Mouse (Mus musculus) embryonic facial prominence, embryonic 13.5 days (tissue): ENCODE measurements at regions not wholly inside any gene's neighbourhood (a gene's known extent, or its start where the extent isn't known, plus 50 kb on each side); places are given as distances from the start of the nearest gene placed in this dataset.
A peak's percentile ranks its signal among the peaks of the same experiment; 100 is the strongest.
"Not testable (repeated sequence)": the region's sequence is repeated elsewhere in the genome, so short reads cannot be mapped to it uniquely, and the experiment has no call there.

Source experiments
- ATAC-seq: fragments of 200-750 bp; cut with Nextera tagmentation; 2 replicates; pipeline ENCODE4 v1.8.0; 2017; ENCODE audit warnings: low read depth; ENCODE audit not compliant: insufficient number of reproducible peaks, insufficient read depth, low FRiP score, low TSS enrichment
- H3K27ac ChIP-seq: fragments of 300-500 bp; sonication (generic); 2 replicates; pipeline ENCODE4 v1.5.1; 2015; ENCODE audit warnings: moderate library complexity, mild to moderate bottlenecking, inconsistent platforms
- H3K27me3 ChIP-seq: fragments of 300-500 bp; sonication (generic); 2 replicates; pipeline ENCODE4 v1.6.1; 2015; ENCODE audit warnings: mild to moderate bottlenecking, inconsistent platforms
- H3K36me3 ChIP-seq: fragments of 300-500 bp; sonication (generic); 2 replicates; pipeline ENCODE4 v1.6.1; 2015; ENCODE audit warnings: mild to moderate bottlenecking, inconsistent platforms
- H3K4me1 ChIP-seq: fragments of 300-500 bp; sonication (generic); 2 replicates; pipeline ENCODE4 v1.6.1; 2015; ENCODE audit warnings: inconsistent platforms
- H3K4me2 ChIP-seq: fragments of 300-500 bp; sonication (generic); 2 replicates; pipeline ENCODE4 v1.6.1; 2015; ENCODE audit warnings: moderate library complexity, mild to moderate bottlenecking, inconsistent platforms
- H3K4me3 ChIP-seq: fragments of 300-500 bp; sonication (generic); 2 replicates; pipeline ENCODE4 v1.5.1; 2015; ENCODE audit warnings: mild to moderate bottlenecking, inconsistent platforms
- H3K9ac ChIP-seq: fragments of 300-500 bp; sonication (generic); 2 replicates; pipeline ENCODE4 v1.6.1; 2015; ENCODE audit warnings: mild to moderate bottlenecking, inconsistent platforms
- H3K9me3 ChIP-seq: fragments of 300-500 bp; sonication (generic); 2 replicates; pipeline ENCODE4 v1.6.1; 2016; ENCODE audit warnings: inconsistent platforms
- WGBS: fragments of 180-500 bp; shearing (Covaris S2); methylation state at CpG from one replicate; pipeline ENCODE4 v1.1.7; 2015; ENCODE audit warnings: mixed read lengths; 5-methylcytosine and 5-hydroxymethylcytosine counted together

DNA sequence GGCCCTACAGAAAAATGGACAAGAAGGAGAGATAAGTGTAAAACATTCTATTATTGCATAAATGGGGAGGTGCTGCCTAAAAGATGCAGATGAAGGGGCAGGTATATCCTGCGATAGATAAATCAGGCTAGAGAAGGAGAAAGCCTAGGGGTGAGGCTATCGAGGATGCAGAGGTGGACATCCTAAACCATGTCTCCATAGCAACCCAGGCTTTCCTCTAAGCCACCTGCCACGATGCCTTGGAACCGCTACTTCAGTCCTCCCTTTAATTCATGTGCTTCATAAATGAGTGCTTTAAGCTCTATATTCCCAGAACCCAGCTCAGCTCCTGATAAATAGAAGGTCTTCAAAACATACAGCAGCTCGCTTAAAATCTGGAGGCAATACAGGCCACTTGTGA is 179.3 kb upstream of the Serp2 start:
- Histone ChIP-seq H3K27ac (no peak overlapping the region), H3K36me3 (no peaks in the 10 kb centered on the region), H3K4me3 (no peak overlapping the region), H3K27me3 (no peaks in the 10 kb centered on the region), H3K9ac (no peak overlapping the region), H3K9me3 (no peaks in the 10 kb centered on the region), H3K4me1 (peaks cover 24% of the 10 kb centered on the region), H3K4me2 (no peak overlapping the region)
- 88% methylated on average over 5 of the region's 5 CpGs for WGBS
- ATAC-seq = no peak

DNA sequence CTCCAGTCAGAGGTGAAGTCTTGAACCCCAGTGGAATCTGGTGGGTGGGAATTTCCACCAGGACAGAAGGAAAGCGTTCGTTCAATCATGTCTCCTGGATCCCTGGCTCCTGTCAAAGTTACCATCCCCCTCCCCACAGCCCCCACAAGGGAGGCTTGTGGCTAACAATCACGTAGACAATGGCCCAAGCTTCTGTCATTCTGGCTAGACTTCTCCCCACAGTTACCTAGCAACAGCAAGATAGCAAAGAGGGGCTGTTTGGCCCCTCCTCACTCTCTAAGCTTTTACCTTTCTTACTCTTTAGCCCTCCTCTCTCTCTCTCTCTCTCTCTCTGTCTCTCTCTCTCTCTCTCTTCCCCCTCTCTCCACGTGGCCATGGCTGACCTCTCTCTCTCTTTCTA is 178.4 kb upstream of the Serp2 start:
- WGBS = 61% methylated on average over 4 of the region's 4 CpGs
- no peak overlapping the region for H3K4me3 ChIP-seq
- no peak overlapping the region for H3K27ac ChIP-seq
- no peaks in the 10 kb centered on the region for H3K36me3 ChIP-seq
- ATAC-seq = no peak
- H3K4me1 ChIP-seq = peaks cover 24% of the 10 kb centered on the region
- no peak overlapping the region for H3K4me2 ChIP-seq
- no peaks in the 10 kb centered on the region for H3K9me3 ChIP-seq
- no peaks in the 10 kb centered on the region for H3K27me3 ChIP-seq
- H3K9ac ChIP-seq = no peak overlapping the region

DNA sequence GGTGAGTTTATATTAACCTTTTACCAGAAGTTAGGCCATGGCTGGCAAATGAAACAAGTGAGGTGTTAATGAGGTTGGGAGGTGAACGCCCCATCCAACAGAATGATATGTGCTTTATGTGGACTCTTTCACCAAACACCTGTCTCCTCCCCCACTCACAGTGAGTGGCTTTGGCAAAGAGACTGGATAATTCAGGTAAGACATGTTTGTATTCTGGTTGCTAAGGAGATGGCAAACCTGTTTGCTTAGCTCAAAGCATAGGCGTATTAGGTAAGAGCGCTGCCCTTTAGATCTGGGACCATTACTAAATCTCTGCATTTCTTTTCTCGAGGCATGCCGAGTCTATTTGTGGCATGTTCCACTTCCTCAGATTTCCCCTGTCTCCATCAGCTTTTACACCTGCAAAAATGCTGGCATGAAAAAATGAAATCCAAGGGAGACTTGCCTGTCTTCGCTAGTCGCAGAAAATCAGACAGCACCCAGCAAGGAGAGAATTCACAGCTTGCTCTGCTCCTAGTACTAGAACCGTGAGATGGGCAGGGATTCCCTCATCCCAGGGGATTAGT is 176.7 kb upstream of the Serp2 start:
- Histone ChIP-seq H3K4me3 (no peak overlapping the region), H3K27me3 (no peaks in the 10 kb centered on the region), H3K4me1 (peaks cover 18% of the 10 kb centered on the region; the same call in 1 of the 2 replicates), H3K27ac (0 out of 2 replicates have a peak overlapping the region, but pooled peaks have one; percentile 48), H3K36me3 (no peaks in the 10 kb centered on the region), H3K9me3 (no peaks in the 10 kb centered on the region), H3K4me2 (no peak overlapping the region), H3K9ac (no peak overlapping the region)
- WGBS = 71% methylated on average over 8 of the region's 8 CpGs
- 0 out of 2 replicates have a peak, but pooled peaks have one; percentile 49 for ATAC-seq

DNA sequence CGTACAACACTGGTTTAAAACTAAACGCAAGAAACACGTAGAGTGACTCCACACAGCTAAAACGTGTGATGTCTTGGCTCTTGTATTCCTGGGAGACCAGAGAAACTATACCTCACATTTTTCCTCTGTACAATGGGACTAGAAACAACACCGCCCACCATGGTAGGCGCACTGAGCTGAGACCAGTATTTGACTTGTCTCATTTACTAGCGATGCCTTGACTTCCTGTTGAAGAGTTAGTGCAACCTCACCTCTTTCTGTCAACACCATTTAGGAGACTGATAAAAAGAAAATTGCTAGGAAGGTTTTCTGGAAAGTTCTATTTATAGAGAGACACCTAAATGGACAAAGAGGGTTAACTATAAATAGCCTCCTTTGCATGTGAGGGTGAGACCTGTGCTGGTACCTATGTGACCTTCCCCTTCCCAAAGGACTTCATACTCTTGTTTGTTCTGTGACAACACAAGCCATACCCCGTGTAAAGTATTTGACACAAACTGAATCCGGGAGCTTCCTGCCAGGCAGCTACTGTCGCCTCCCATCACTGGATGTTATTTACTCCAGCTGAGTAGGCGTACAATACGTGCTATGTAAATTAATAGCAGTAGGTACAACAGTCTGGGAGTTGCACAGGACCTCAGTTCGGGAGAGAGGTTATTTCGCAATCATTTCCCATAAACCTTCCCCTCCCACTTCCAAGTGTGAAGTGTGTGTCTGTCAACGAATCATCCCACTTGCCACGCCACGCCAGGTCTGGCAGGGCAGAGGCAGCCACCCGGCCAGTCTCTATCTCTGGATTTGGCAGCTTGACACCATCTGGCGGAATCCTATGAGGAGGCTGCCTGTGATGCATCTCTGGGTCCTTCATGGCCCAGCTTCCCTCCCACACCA is 174.7 kb upstream of the Serp2 start:
- Histone ChIP-seq H3K4me3 (no peak overlapping the region), H3K9me3 (no peaks in the 10 kb centered on the region), H3K9ac (no peak overlapping the region), H3K4me1 (peaks cover 18% of the 10 kb centered on the region; the same call in 1 of the 2 replicates), H3K4me2 (no peak overlapping the region), H3K36me3 (no peaks in the 10 kb centered on the region), H3K27ac (no peak overlapping the region), H3K27me3 (no peaks in the 10 kb centered on the region)
- 73% methylated on average over 19 of the region's 19 CpGs for WGBS
- no peak for ATAC-seq

DNA sequence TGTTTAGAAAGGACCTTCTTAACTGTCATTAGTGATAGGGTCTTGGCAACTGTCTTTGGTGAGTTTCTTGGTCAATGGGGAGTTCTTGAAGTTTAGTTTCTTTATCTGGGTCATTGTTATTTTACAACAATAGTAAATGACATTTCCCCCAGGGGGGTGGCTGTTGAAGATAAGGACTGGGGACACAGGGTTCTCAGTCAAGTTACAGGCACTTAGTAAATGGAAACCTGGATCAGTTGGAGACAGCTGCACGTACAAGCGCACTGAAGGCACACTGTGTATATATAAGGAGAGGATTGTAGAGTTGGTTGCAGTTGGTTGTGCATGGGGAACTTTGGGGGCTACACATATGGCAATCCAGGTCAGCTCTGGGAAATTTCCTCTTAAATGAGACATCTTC is 169.2 kb upstream of the Serp2 start:
- Histone ChIP-seq H3K4me2 (no peak overlapping the region), H3K9me3 (no peaks in the 10 kb centered on the region), H3K4me3 (no peak overlapping the region), H3K36me3 (no peaks in the 10 kb centered on the region), H3K9ac (no peak overlapping the region), H3K4me1 (peaks cover 12% of the 10 kb centered on the region), H3K27ac (no peak overlapping the region), H3K27me3 (no peaks in the 10 kb centered on the region)
- 93% methylated on average over 2 of the region's 2 CpGs for WGBS
- no peak for ATAC-seq

DNA sequence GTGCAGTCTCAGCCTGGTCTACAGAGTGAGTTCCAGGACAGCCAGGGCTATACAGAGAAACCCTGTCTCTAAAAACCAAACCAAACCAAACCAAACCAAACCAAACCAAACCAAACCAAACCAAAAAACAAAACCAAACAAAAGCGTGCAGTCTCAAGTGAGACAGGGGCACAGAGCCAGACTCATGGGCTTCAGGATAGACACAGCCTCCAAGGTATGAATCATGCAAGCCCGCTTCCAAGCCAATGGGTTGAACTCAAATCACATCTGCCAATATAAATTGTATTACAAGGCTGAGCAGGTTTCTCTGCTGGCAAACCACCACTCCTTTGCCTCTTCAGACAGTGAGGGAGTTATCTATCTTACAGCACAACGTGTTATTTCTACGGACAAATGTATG is 168.5 kb upstream of the Serp2 start:
- H3K9me3 ChIP-seq, H3K9ac ChIP-seq, H3K27ac ChIP-seq, H3K27me3 ChIP-seq, H3K4me3 ChIP-seq, H3K4me2 ChIP-seq, ATAC-seq, H3K36me3 ChIP-seq: not testable (repeated sequence)
- H3K4me1 ChIP-seq = peaks cover 12% of the 10 kb centered on the region
- 92% methylated on average over 4 of the region's 4 CpGs for WGBS

DNA sequence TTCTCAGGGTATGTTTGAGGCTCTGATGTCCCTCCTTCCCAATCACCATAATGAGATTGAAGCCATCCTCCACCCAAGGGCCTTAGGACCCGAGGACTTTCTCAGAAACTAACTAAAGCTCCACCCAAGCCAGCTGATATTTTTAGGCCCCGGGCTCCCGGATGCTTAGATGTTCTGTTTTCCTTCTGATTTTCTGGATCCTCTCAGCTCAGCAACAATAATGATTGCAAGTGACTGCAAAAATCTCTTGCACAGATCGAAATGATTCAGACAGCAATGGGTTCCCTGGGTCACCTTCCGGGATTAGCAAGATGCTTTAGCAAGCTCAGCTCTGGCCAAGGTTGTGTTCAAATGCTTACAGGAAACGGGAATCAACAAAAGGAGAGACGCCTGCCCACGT is 168.1 kb upstream of the Serp2 start:
- Histone ChIP-seq H3K9me3 (no peaks in the 10 kb centered on the region), H3K9ac (no peak overlapping the region), H3K4me3 (no peak overlapping the region), H3K27me3 (no peaks in the 10 kb centered on the region), H3K27ac (no peak overlapping the region), H3K36me3 (no peaks in the 10 kb centered on the region), H3K4me1 (peaks cover 12% of the 10 kb centered on the region), H3K4me2 (no peak overlapping the region)
- WGBS = 77% methylated on average over 8 of the region's 8 CpGs
- ATAC-seq = no peak

DNA sequence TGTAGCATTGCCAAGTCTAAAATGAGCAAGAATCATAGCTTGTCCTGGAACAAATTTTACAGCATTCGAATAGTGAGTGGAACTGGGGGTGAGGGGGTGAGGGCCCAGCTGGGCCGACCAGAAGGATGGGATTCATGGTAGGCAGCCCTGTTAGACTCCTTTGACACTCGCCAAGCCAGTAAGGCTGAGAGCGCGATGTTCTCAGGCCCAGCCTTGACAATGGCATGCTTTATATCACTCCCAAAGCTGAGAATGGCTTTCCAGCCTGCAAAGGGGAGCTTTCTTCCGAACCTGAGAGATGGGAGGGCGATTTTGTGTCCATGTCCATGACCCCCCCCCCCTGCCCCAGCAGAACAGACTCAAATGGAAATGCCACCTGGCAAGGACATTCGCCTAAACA is 167.7 kb upstream of the Serp2 start:
- 74% methylated on average over 8 of the region's 8 CpGs for WGBS

DNA sequence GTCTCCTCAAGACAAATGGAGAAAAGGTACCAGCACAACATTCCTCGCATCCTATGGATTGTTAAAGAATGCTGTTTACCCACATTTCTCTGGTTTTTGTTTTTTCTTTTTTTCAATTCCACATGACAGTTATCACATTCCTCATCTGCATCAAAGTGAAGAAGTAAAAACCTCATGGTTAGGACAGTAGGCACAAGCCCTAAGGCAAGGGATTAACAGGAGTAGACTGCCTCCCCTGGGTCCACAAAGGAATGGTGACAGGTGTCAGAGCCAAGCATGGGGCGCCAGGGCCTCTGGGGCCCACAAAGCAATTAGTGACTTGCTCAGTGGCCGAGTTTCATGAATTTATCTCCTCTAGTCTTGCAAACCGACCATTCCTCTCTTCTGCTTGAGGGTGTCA is 166.9 kb upstream of the Serp2 start:
- H3K9me3 ChIP-seq = no peaks in the 10 kb centered on the region
- no peaks in the 10 kb centered on the region for H3K27me3 ChIP-seq
- no peaks in the 10 kb centered on the region for H3K36me3 ChIP-seq
- H3K27ac ChIP-seq = no peak overlapping the region
- H3K4me1 ChIP-seq = peaks cover 12% of the 10 kb centered on the region
- H3K4me2 ChIP-seq = no peak overlapping the region
- ATAC-seq = no peak
- no peak overlapping the region for H3K9ac ChIP-seq
- WGBS = 41% methylated on average over 4 of the region's 4 CpGs
- no peak overlapping the region for H3K4me3 ChIP-seq

More for the DNA sequence above, 167.7 kb upstream of the Serp2 start:
- H3K27ac ChIP-seq = no peak overlapping the region; the same call in 1 of the 2 replicates
- H3K9ac ChIP-seq = no peak overlapping the region
- no peak for ATAC-seq
- H3K4me3 ChIP-seq = no peak overlapping the region
- H3K9me3 ChIP-seq = no peaks in the 10 kb centered on the region
- no peak overlapping the region for H3K4me2 ChIP-seq
- no peaks in the 10 kb centered on the region for H3K27me3 ChIP-seq
- H3K36me3 ChIP-seq = no peaks in the 10 kb centered on the region
- H3K4me1 ChIP-seq = peaks cover 12% of the 10 kb centered on the region

DNA sequence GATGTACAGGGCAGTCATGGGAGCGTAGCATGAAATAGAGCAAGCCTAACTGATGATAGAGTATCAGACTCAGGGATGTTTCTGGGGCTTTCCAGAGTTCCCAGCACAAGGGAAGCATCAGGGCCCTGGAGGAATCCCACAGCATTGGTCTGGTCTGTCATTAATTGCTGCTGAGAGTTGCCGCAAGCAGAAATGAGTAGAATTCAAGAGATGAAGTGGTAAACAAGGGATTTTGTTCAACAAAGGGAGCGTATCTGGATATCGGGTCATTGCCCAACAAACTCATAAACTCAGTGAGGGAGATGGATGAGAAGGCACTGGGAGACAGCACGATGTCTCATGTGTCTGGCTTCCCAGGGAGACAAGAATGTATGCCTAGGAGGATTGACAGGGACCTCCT is 165.6 kb upstream of the Serp2 start:
- no peak overlapping the region for H3K4me2 ChIP-seq
- H3K27me3 ChIP-seq = no peaks in the 10 kb centered on the region
- H3K9ac ChIP-seq = no peak overlapping the region
- no peak overlapping the region for H3K27ac ChIP-seq
- H3K36me3 ChIP-seq = no peaks in the 10 kb centered on the region
- ATAC-seq = no peak
- WGBS = 87% methylated on average over 5 of the region's 5 CpGs
- no peak overlapping the region for H3K4me3 ChIP-seq
- peaks cover 12% of the 10 kb centered on the region for H3K4me1 ChIP-seq
- H3K9me3 ChIP-seq = no peaks in the 10 kb centered on the region

DNA sequence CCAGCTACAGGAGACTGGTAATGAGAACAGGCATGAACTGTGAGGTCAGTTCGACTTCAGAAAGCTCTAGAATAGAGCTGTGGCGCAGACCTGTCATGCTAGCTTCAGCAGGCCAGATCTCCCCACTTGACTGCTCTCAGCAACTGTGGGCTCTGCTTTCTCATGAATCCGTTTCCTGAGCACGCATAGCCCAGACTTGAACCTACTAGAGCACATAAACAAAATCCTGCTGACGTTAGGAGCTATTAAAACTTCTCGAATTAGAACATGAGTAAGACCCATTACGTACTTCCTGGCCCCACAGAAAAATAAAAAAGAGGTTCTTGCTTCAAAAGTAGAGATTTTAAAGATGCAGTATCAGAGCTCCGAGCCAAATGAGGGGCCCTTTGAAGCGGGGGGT is 165.1 kb upstream of the Serp2 start:
- no peaks in the 10 kb centered on the region for H3K9me3 ChIP-seq
- H3K9ac ChIP-seq = no peak overlapping the region
- no peaks in the 10 kb centered on the region for H3K27me3 ChIP-seq
- H3K4me2 ChIP-seq = no peak overlapping the region
- ATAC-seq = no peak
- H3K27ac ChIP-seq = no peak overlapping the region
- H3K4me3 ChIP-seq = no peak overlapping the region
- H3K4me1 ChIP-seq = peaks cover 12% of the 10 kb centered on the region
- WGBS = 81% methylated on average over 9 of the region's 9 CpGs
- no peaks in the 10 kb centered on the region for H3K36me3 ChIP-seq

DNA sequence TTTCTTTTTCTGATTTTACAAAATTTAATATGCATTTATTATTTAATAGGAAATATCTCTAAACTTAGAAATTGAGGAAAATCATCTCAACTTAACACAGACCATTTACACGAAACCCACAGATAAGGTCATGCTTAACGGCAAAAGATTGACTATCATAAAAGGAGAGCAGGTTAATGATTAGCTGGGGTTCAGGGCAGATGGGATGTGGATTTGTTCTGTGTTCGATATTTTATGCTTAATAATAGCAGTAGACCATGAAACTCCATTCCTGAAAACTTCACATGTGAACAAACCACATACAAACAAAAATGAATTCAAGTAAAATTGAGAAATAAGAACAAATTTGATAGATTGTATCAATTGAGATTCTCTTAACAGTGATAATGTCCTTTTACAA is 160.4 kb upstream of the Serp2 start:
- Histone ChIP-seq H3K27ac (no peak overlapping the region), H3K9me3 (no peaks in the 10 kb centered on the region), H3K4me1 (no peaks in the 10 kb centered on the region), H3K9ac (no peak overlapping the region), H3K27me3 (no peaks in the 10 kb centered on the region), H3K36me3 (no peaks in the 10 kb centered on the region), H3K4me2 (no peak overlapping the region), H3K4me3 (no peak overlapping the region)
- ATAC-seq = no peak
- WGBS = 86% methylated on average over 3 of the region's 3 CpGs
